In genomic region chr7:132258216-132258615, GRCm38 (mm10) we compare ENCODE assay signal across 22 mouse cellular contexts. TPM values are rescaled to one million over a fixed set of nuclear protein-coding genes. Genes with fewer than 3 reads are reported as not detected.
DNase-seq lines count a peak whose midpoint lies in the region; ATAC-seq and TF ChIP-seq lines count a peak whose summit lies in the region.
"Had no signal": no experiment of that assay in that cellular context is flagged by ENCODE, and none has a peak within 500 bp of the region (broad histone marks: within the 10 kb centered on the region; RNA-seq: fewer than 3 reads in every experiment).

No protein-coding gene starts in this region.

- H3K9ac ChIP-seq in hindbrain, embryonic 12.5 days: no peak overlapping the region
- H3K9ac ChIP-seq in lung, embryonic 14.5 days: no peak overlapping the region
- H3K9ac ChIP-seq in intestine, embryonic 15.5 days: no peak overlapping the region
- no peak overlapping the region for H3K9ac ChIP-seq in stomach, embryonic 14.5 days (replicated peaks; ENCODE audit: low read depth, low read length)
- H3K9ac ChIP-seq: embryonic facial prominence, embryonic 12.5 days; forebrain, embryonic 13.5 days; liver, embryonic 14.5 days; midbrain, embryonic 12.5 days had no signal

- no peaks in the 10 kb centered on the region for H3K9me3 ChIP-seq in hindbrain, embryonic 10.5 days
- no peaks in the 10 kb centered on the region for H3K9me3 ChIP-seq in hindbrain, embryonic 12.5 days (replicated peaks)
- no peaks in the 10 kb centered on the region for H3K9me3 ChIP-seq in lung, embryonic 14.5 days (ENCODE audit: low read depth, low read length)
- no peaks in the 10 kb centered on the region for H3K9me3 ChIP-seq in intestine, embryonic 15.5 days
- H3K9me3 ChIP-seq in stomach, embryonic 14.5 days (ENCODE audit: control insufficient read depth, low read depth, low read length): no peaks in the 10 kb centered on the region
- H3K9me3 ChIP-seq: embryonic facial prominence, embryonic 12.5 days; forebrain, embryonic 13.5 days; midbrain, embryonic 12.5 days had no signal

- peaks cover 74% of the 10 kb centered on the region for H3K36me3 ChIP-seq in hindbrain, embryonic 10.5 days
- peaks cover 14% of the 10 kb centered on the region; the same call in 1 of the 2 replicates for H3K36me3 ChIP-seq in hindbrain, embryonic 12.5 days
- H3K36me3 ChIP-seq in lung, embryonic 14.5 days (ENCODE audit: insufficient read depth): no peaks in the 10 kb centered on the region; the same call in 1 of the 2 replicates
- no peaks in the 10 kb centered on the region for H3K36me3 ChIP-seq in intestine, embryonic 15.5 days
- peaks cover 20% of the 10 kb centered on the region for H3K36me3 ChIP-seq in stomach, embryonic 14.5 days (ENCODE audit: control insufficient read depth, insufficient read depth, low read length)
- H3K36me3 ChIP-seq: embryonic facial prominence, embryonic 12.5 days had no signal

- no peak overlapping the region for H3K4me2 ChIP-seq in hindbrain, embryonic 12.5 days (replicated peaks)
- no peak overlapping the region for H3K4me2 ChIP-seq in lung, embryonic 14.5 days
- no peak overlapping the region for H3K4me2 ChIP-seq in intestine, embryonic 15.5 days (replicated peaks)
- no peak overlapping the region for H3K4me2 ChIP-seq in stomach, embryonic 14.5 days (replicated peaks; ENCODE audit: low read depth, low read length)
- H3K4me2 ChIP-seq: embryonic facial prominence, embryonic 12.5 days; forebrain, embryonic 13.5 days; midbrain, embryonic 12.5 days had no signal

- no peaks in the 10 kb centered on the region for H3K27me3 ChIP-seq in hindbrain, embryonic 10.5 days (ENCODE audit: insufficient read depth, poor library complexity, severe bottlenecking)
- H3K27me3 ChIP-seq in hindbrain, embryonic 12.5 days: no peaks in the 10 kb centered on the region
- no peaks in the 10 kb centered on the region for H3K27me3 ChIP-seq in lung, embryonic 14.5 days (ENCODE audit: insufficient read depth, low read length)
- H3K27me3 ChIP-seq in intestine, embryonic 15.5 days (replicated peaks): no peaks in the 10 kb centered on the region
- H3K27me3 ChIP-seq in stomach, embryonic 14.5 days (ENCODE audit: control insufficient read depth, insufficient read depth, low read length): no peaks in the 10 kb centered on the region
- H3K27me3 ChIP-seq: embryonic facial prominence, embryonic 12.5 days; forebrain, embryonic 13.5 days; midbrain, embryonic 12.5 days; Patski had no signal

- H3K27ac ChIP-seq in hindbrain, embryonic 10.5 days: 0 out of 2 replicates have a peak overlapping the region, but pooled peaks have one; percentile 59
- H3K27ac ChIP-seq in hindbrain, embryonic 12.5 days: no peak overlapping the region
- H3K27ac ChIP-seq in lung, embryonic 14.5 days (ENCODE audit: low read depth): peak overlapping the region; percentile 58
- peak overlapping the region; percentile 70; the same call in 1 of the 2 replicates for H3K27ac ChIP-seq in intestine, embryonic 15.5 days
- H3K27ac ChIP-seq in stomach, embryonic 14.5 days (ENCODE audit: low read length): peak overlapping the region; percentile 34; the same call in 1 of the 2 replicates
- H3K27ac ChIP-seq: embryonic facial prominence, embryonic 12.5 days; forebrain, embryonic 13.5 days; liver, embryonic 14.5 days; macrophage had no signal

- TF ChIP-seq CTCF in lung, embryonic 14.5 days (IDR thresholded peaks at IDR 0.05; ENCODE audit: low read depth): no peak

- H3K4me1 ChIP-seq in hindbrain, embryonic 10.5 days (replicated peaks): peaks cover 71% of the 10 kb centered on the region
- peaks cover 25% of the 10 kb centered on the region for H3K4me1 ChIP-seq in hindbrain, embryonic 12.5 days
- peaks cover 20% of the 10 kb centered on the region for H3K4me1 ChIP-seq in lung, embryonic 14.5 days (ENCODE audit: insufficient read depth)
- peaks cover 15% of the 10 kb centered on the region for H3K4me1 ChIP-seq in intestine, embryonic 15.5 days (replicated peaks)
- peaks cover 16% of the 10 kb centered on the region for H3K4me1 ChIP-seq in stomach, embryonic 14.5 days (ENCODE audit: control insufficient read depth, insufficient read depth, low read length)

- no peak for ATAC-seq in hindbrain, embryonic 12.5 days (ENCODE audit: low FRiP score)
- no peak for ATAC-seq in lung, embryonic 14.5 days (ENCODE audit: insufficient read depth)
- no peak for ATAC-seq in intestine, embryonic 15.5 days
- ATAC-seq in stomach, embryonic 14.5 days (ENCODE audit: insufficient number of reproducible peaks, insufficient read depth, low FRiP score, low read depth): no peak
- ATAC-seq: CD4-positive, CD25-positive, alpha-beta regulatory T cell, adult 4 months; forebrain, embryonic 13.5 days; Patski had no signal

- whole genome bisulfite sequencing in hindbrain, embryonic 10.5 days: 81% methylated on average over 5 of the region's 5 CpGs
- 69% methylated on average over 5 of the region's 5 CpGs for WGBS in hindbrain, embryonic 12.5 days
- 66% methylated on average over 5 of the region's 5 CpGs for WGBS in lung, embryonic 14.5 days
- WGBS in intestine, embryonic 15.5 days: 70% methylated on average over 5 of the region's 5 CpGs
- WGBS in stomach, embryonic 14.5 days: 60% methylated on average over 5 of the region's 5 CpGs

- no peak overlapping the region for H3K4me3 ChIP-seq in hindbrain, embryonic 10.5 days
- H3K4me3 ChIP-seq in hindbrain, embryonic 12.5 days: no peak overlapping the region
- H3K4me3 ChIP-seq in lung, embryonic 14.5 days (ENCODE audit: low read depth, low read length): no peak overlapping the region
- no peak overlapping the region for H3K4me3 ChIP-seq in intestine, embryonic 15.5 days (replicated peaks)
- H3K4me3 ChIP-seq in stomach, embryonic 14.5 days (ENCODE audit: low read depth, low read length): no peak overlapping the region
- H3K4me3 ChIP-seq: embryonic facial prominence, embryonic 12.5 days; erythroblast, embryonic 14.5 days; forebrain, embryonic 13.5 days; layer of hippocampus, adult 2 months; midbrain, embryonic 12.5 days had no signal

- no peak for DNase-seq in hindbrain, embryonic 10.5 days (ENCODE audit: low spot score)
- peak; percentile 27 for DNase-seq in lung, embryonic 14.5 days
- DNase-seq in lung, postnatal 10 days: no peak
- DNase-seq in urinary bladder, postnatal 36 days (ENCODE audit: low spot score in 2 of 2): no peak
- no peak for DNase-seq in ovary, postnatal 36 days (ENCODE audit: low spot score)
- DNase-seq: adrenal gland, adult 8-10 months; cerebellum, adult 8-10 months; gastrocnemius, postnatal 14 days; kidney, adult 9 months; thymus, postnatal 36 days had no signal

RNA-seq across cellular contexts. Expression of gene Chst15, which starts 58.8 kb away (rescaled TPM):
- polyA plus RNA-seq in hindbrain, embryonic 10.5 days (2016; fragmentation: Nextera tagmentation; extraction: Ambion mirVana): 22.0 and 25.9 TPM in 2 replicates
- polyA plus RNA-seq in hindbrain, embryonic 12.5 days (2016; fragmentation: Nextera tagmentation; extraction: Ambion mirVana): 28.6 and 29.8 TPM in 2 replicates
- polyA plus RNA-seq in lung, embryonic 14.5 days (2014; fragmentation: Nextera tagmentation; extraction: Ambion mirVana): 17.1 and 18.3 TPM in 2 replicates
- polyA plus RNA-seq in intestine, embryonic 15.5 days (2015; fragmentation: Nextera tagmentation; extraction: Ambion mirVana): 23.0 and 23.1 TPM in 2 replicates
- polyA plus RNA-seq in stomach, embryonic 14.5 days (2014; fragmentation: Nextera tagmentation; extraction: Ambion mirVana): 30.2 and 30.8 TPM in 2 replicates
